Mouse (Mus musculus): ENCODE measurements around the gene Pmis2. TPM values are rescaled to one million over a fixed set of nuclear protein-coding genes. Genes with fewer than 3 reads are reported as not detected.

Gene Pmis2
- not detected for polyA plus RNA-seq (2014; fragmentation: Illumina TruSeq; extraction: RNeasy Lipid Tissue Mini Kit (QIAGEN cat#74804); ENCODE audit: low replicate concordance)

GRCm38 (mm10) chr7:30671480-30671879 lies at the start of gene Pmis2:
Gene Pmis2 (minus strand): TSS chr7:30671605.

DNA sequence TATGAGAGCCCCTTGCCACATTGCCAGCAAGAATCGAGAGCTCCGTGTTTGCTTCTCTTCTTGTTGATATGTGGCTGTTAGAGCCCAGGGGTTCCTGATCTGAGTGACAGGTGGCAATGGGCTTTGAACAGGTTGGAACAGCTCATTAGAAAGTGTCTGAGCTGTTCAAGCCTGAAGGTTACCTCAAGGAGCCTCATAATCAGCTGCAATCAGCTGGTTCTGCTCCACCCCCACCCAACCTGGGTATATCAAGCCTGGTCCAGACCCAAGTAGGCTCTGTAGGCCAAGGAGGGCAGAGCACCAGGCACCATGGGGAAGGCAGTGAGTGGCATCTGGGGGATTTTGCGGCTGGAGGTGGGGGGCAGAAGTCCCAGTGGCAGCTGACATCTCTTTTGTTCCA lies 40.5 kb upstream of the Pmis2 start, which contains the start of gene Atp4a:
Atp4a (plus strand) TSS at position 268 of the 400 bp plus-strand sequence.

GRCm38 (mm10) chr7:30698589-30698988 lies 27.2 kb upstream of the Pmis2 start, which contains the start of gene 2200002J24Rik:
Gene 2200002J24Rik (plus strand): TSS chr7:30698926.

DNA sequence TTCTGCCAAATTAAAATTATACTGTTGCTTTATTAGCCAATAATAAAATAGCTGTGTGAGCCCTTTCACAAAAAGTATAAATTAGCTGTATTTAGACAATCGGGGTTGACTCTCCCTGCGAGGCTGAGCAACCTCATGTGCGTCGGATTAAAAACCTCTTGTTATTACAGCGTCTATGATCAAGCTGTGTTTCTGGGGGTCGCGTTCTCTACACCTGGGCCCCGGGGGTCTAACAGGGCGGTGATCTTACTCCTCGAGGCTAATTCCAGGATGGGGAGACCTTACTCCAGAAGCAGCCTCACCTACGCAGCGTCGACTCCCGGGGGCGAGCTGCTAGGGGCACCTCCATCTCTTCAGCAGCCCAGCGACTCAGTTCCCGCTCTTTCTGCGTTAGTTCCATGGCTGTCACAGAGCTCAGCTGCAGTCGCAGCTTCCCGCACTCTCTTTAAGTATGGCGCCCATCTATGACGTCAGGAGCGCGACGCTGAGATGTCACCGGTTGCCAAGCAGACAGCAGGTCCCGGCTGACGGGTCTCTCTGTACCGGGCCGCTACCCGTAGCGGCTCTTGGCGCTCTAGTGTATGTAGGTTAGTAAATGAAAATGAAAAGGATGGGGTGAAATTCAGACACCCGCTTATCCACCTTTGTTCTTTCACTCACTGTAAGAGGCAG lies 6.7 kb downstream of the Pmis2 start, which contains the start of gene Haus5:
Haus5 (minus strand) TSS at position 466 of the 672 bp plus-strand sequence.

GRCm38 (mm10) chr7:30649591-30650540 lies 21.5 kb downstream of the Pmis2 start, which contains the start of gene Rbm42:
Gene Rbm42 (minus strand): TSS chr7:30650317.

DNA sequence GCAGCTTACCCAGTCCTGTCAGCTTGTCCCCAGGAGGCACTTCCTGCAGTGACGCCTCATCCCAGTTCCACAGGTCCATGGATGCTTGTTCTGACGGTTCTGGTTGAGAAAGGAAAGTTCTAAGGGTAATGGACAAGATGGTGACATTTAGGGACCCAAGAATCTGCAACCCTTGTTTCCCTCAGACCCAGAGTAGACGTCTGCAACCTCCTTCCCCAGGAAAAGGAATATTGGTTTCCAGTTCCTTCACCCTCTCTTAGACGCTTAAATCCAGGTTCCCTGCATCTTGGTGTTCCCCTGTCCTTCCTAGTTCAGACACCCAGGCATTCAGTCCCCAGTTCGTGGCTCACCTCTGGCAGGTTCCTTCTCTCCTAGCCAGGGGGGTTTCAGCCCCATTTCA lies 35.7 kb downstream of the Pmis2 start, which contains the start of gene Etv2:
Etv2 (minus strand) TSS at position 101 of the 400 bp plus-strand sequence.

GRCm38 (mm10) chr7:30625530-30626384 lies 45.6 kb downstream of the Pmis2 start, which contains the start of gene Cox6b1:
Gene Cox6b1 (minus strand): TSS chr7:30626151.

Other genes with a start within 250 kb of the Pmis2 start
- gene Nfkbid, start 249.9 kb downstream of the Pmis2 start, polyA plus RNA-seq (2014; fragmentation: Illumina TruSeq; extraction: RNeasy Lipid Tissue Mini Kit (QIAGEN cat#74804); ENCODE audit: low replicate concordance): 0.67 TPM
- 9.8 TPM for gene Aplp1, start 226.1 kb downstream of the Pmis2 start, polyA plus RNA-seq (2014; fragmentation: Illumina TruSeq; extraction: RNeasy Lipid Tissue Mini Kit (QIAGEN cat#74804); ENCODE audit: low replicate concordance)
- not detected for gene Kirrel2, start 213.9 kb downstream of the Pmis2 start, polyA plus RNA-seq (2014; fragmentation: Illumina TruSeq; extraction: RNeasy Lipid Tissue Mini Kit (QIAGEN cat#74804); ENCODE audit: low replicate concordance)
- 0.15 TPM for gene Nphs1, start 213.3 kb downstream of the Pmis2 start, polyA plus RNA-seq (2014; fragmentation: Illumina TruSeq; extraction: RNeasy Lipid Tissue Mini Kit (QIAGEN cat#74804); ENCODE audit: low replicate concordance)
- not detected for gene Prodh2, start 178.0 kb downstream of the Pmis2 start, polyA plus RNA-seq (2014; fragmentation: Illumina TruSeq; extraction: RNeasy Lipid Tissue Mini Kit (QIAGEN cat#74804); ENCODE audit: low replicate concordance)
- gene Arhgap33, start 136.5 kb downstream of the Pmis2 start, polyA plus RNA-seq (2014; fragmentation: Illumina TruSeq; extraction: RNeasy Lipid Tissue Mini Kit (QIAGEN cat#74804); ENCODE audit: low replicate concordance): 0.11 TPM
- gene Hspb6, start 119.4 kb downstream of the Pmis2 start, polyA plus RNA-seq (2014; fragmentation: Illumina TruSeq; extraction: RNeasy Lipid Tissue Mini Kit (QIAGEN cat#74804); ENCODE audit: low replicate concordance): 28.5 TPM
- 0.97 TPM for gene Proser3, start 119.3 kb downstream of the Pmis2 start, polyA plus RNA-seq (2014; fragmentation: Illumina TruSeq; extraction: RNeasy Lipid Tissue Mini Kit (QIAGEN cat#74804); ENCODE audit: low replicate concordance)
- gene Lin37, start 111.8 kb downstream of the Pmis2 start, polyA plus RNA-seq (2014; fragmentation: Illumina TruSeq; extraction: RNeasy Lipid Tissue Mini Kit (QIAGEN cat#74804); ENCODE audit: low replicate concordance): not detected
- 2.6 TPM for gene U2af1l4, start 108.3 kb downstream of the Pmis2 start, polyA plus RNA-seq (2014; fragmentation: Illumina TruSeq; extraction: RNeasy Lipid Tissue Mini Kit (QIAGEN cat#74804); ENCODE audit: low replicate concordance)
- 6.2 TPM for gene Gm49396, start 108.3 kb downstream of the Pmis2 start, polyA plus RNA-seq (2014; fragmentation: Illumina TruSeq; extraction: RNeasy Lipid Tissue Mini Kit (QIAGEN cat#74804); ENCODE audit: low replicate concordance)
- gene Psenen, start 108.0 kb downstream of the Pmis2 start, polyA plus RNA-seq (2014; fragmentation: Illumina TruSeq; extraction: RNeasy Lipid Tissue Mini Kit (QIAGEN cat#74804); ENCODE audit: low replicate concordance): 17.3 TPM
- not detected for gene Igflr1, start 106.2 kb downstream of the Pmis2 start, polyA plus RNA-seq (2014; fragmentation: Illumina TruSeq; extraction: RNeasy Lipid Tissue Mini Kit (QIAGEN cat#74804); ENCODE audit: low replicate concordance)
- gene Kmt2b, start 82.9 kb downstream of the Pmis2 start, polyA plus RNA-seq (2014; fragmentation: Illumina TruSeq; extraction: RNeasy Lipid Tissue Mini Kit (QIAGEN cat#74804); ENCODE audit: low replicate concordance): 4.6 TPM
- gene Zbtb32, start 72.7 kb downstream of the Pmis2 start, polyA plus RNA-seq (2014; fragmentation: Illumina TruSeq; extraction: RNeasy Lipid Tissue Mini Kit (QIAGEN cat#74804); ENCODE audit: low replicate concordance): not detected
- not detected for gene Upk1a, start 58.8 kb downstream of the Pmis2 start, polyA plus RNA-seq (2014; fragmentation: Illumina TruSeq; extraction: RNeasy Lipid Tissue Mini Kit (QIAGEN cat#74804); ENCODE audit: low replicate concordance)
- gene Cox6b1, start 45.5 kb downstream of the Pmis2 start, polyA plus RNA-seq (2014; fragmentation: Illumina TruSeq; extraction: RNeasy Lipid Tissue Mini Kit (QIAGEN cat#74804); ENCODE audit: low replicate concordance): 1,034 TPM
- not detected for gene Etv2, start 35.8 kb downstream of the Pmis2 start, polyA plus RNA-seq (2014; fragmentation: Illumina TruSeq; extraction: RNeasy Lipid Tissue Mini Kit (QIAGEN cat#74804); ENCODE audit: low replicate concordance)
- not detected for gene Rbm42, start 21.3 kb downstream of the Pmis2 start, polyA plus RNA-seq (2014; fragmentation: Illumina TruSeq; extraction: RNeasy Lipid Tissue Mini Kit (QIAGEN cat#74804); ENCODE audit: low replicate concordance)
- 2.8 TPM for gene Haus5, start 6.6 kb downstream of the Pmis2 start, polyA plus RNA-seq (2014; fragmentation: Illumina TruSeq; extraction: RNeasy Lipid Tissue Mini Kit (QIAGEN cat#74804); ENCODE audit: low replicate concordance)
- not detected for gene 2200002J24Rik, start 27.3 kb upstream of the Pmis2 start, polyA plus RNA-seq (2014; fragmentation: Illumina TruSeq; extraction: RNeasy Lipid Tissue Mini Kit (QIAGEN cat#74804); ENCODE audit: low replicate concordance)
- not detected for gene Atp4a, start 40.6 kb upstream of the Pmis2 start, polyA plus RNA-seq (2014; fragmentation: Illumina TruSeq; extraction: RNeasy Lipid Tissue Mini Kit (QIAGEN cat#74804); ENCODE audit: low replicate concordance)
- gene Tmem147, start 57.9 kb upstream of the Pmis2 start, polyA plus RNA-seq (2014; fragmentation: Illumina TruSeq; extraction: RNeasy Lipid Tissue Mini Kit (QIAGEN cat#74804); ENCODE audit: low replicate concordance): 4.8 TPM
- gene Gapdhs, start 72.1 kb upstream of the Pmis2 start, polyA plus RNA-seq (2014; fragmentation: Illumina TruSeq; extraction: RNeasy Lipid Tissue Mini Kit (QIAGEN cat#74804); ENCODE audit: low replicate concordance): not detected
- 0.15 TPM for gene Sbsn, start 79.9 kb upstream of the Pmis2 start, polyA plus RNA-seq (2014; fragmentation: Illumina TruSeq; extraction: RNeasy Lipid Tissue Mini Kit (QIAGEN cat#74804); ENCODE audit: low replicate concordance)
- not detected for gene Dmkn, start 92.2 kb upstream of the Pmis2 start, polyA plus RNA-seq (2014; fragmentation: Illumina TruSeq; extraction: RNeasy Lipid Tissue Mini Kit (QIAGEN cat#74804); ENCODE audit: low replicate concordance)
- gene Krtdap, start 116.3 kb upstream of the Pmis2 start, polyA plus RNA-seq (2014; fragmentation: Illumina TruSeq; extraction: RNeasy Lipid Tissue Mini Kit (QIAGEN cat#74804); ENCODE audit: low replicate concordance): not detected
- gene Ffar2, start 152.2 kb upstream of the Pmis2 start, polyA plus RNA-seq (2014; fragmentation: Illumina TruSeq; extraction: RNeasy Lipid Tissue Mini Kit (QIAGEN cat#74804); ENCODE audit: low replicate concordance): 1.7 TPM
- gene Ffar3, start 184.6 kb upstream of the Pmis2 start, polyA plus RNA-seq (2014; fragmentation: Illumina TruSeq; extraction: RNeasy Lipid Tissue Mini Kit (QIAGEN cat#74804); ENCODE audit: low replicate concordance): not detected
- gene Ffar1, start 190.0 kb upstream of the Pmis2 start, polyA plus RNA-seq (2014; fragmentation: Illumina TruSeq; extraction: RNeasy Lipid Tissue Mini Kit (QIAGEN cat#74804); ENCODE audit: low replicate concordance): 0.85 TPM
- 3.0 TPM for gene Cd22, start 208.7 kb upstream of the Pmis2 start, polyA plus RNA-seq (2014; fragmentation: Illumina TruSeq; extraction: RNeasy Lipid Tissue Mini Kit (QIAGEN cat#74804); ENCODE audit: low replicate concordance)
- not detected for gene Mag, start 243.3 kb upstream of the Pmis2 start, polyA plus RNA-seq (2014; fragmentation: Illumina TruSeq; extraction: RNeasy Lipid Tissue Mini Kit (QIAGEN cat#74804); ENCODE audit: low replicate concordance)

All from small intestine, adult 10 weeks (tissue).